Mouse (Mus musculus): ENCODE results near the gene Ctnnd2. TPM values are rescaled to one million over a fixed set of nuclear protein-coding genes. Genes with fewer than 3 reads are reported as not detected.

Gene Ctnnd2
- polyA plus RNA-seq, 1 experiment from 2014 or later, result 1.0 TPM

GRCm38 (mm10) chr15:30480676-30481075, 308.3 kb downstream of the Ctnnd2 start:
- 64% methylated on average over 15 of the region's 15 CpGs for WGBS
- H3K9ac ChIP-seq (ENCODE audit: low read depth, low read length), result no peak overlapping the region
- H3K4me2 ChIP-seq (replicated peaks; ENCODE audit: low read depth), result no peak overlapping the region
- no peaks in the 10 kb centered on the region for H3K4me1 ChIP-seq (replicated peaks; ENCODE audit: control insufficient read depth, insufficient read depth, low read length)
- H3K9me3 ChIP-seq (ENCODE audit: control insufficient read depth), result no peaks in the 10 kb centered on the region
- H3K27ac ChIP-seq (ENCODE audit: low read depth, low read length), result no peak overlapping the region
- no peak for TF ChIP-seq CTCF (IDR thresholded peaks at IDR 0.05; ENCODE audit: low read depth)
- H3K4me3 ChIP-seq (ENCODE audit: low read depth, low read length), result no peak overlapping the region
- H3K27me3 ChIP-seq (replicated peaks; ENCODE audit: control insufficient read depth, insufficient read depth, low read length), result no peaks in the 10 kb centered on the region
- ATAC-seq, result no peak
- H3K36me3 ChIP-seq (ENCODE audit: control insufficient read depth, insufficient read depth), result no peaks in the 10 kb centered on the region

GRCm38 (mm10) chr15:30506476-30506875, 334.1 kb downstream of the Ctnnd2 start:
- no peak for ATAC-seq
- no peaks in the 10 kb centered on the region for H3K27me3 ChIP-seq (replicated peaks; ENCODE audit: control insufficient read depth, insufficient read depth, low read length)
- no peak overlapping the region for H3K27ac ChIP-seq (ENCODE audit: low read depth, low read length)
- H3K4me1 ChIP-seq (replicated peaks; ENCODE audit: control insufficient read depth, insufficient read depth, low read length), result no peaks in the 10 kb centered on the region
- no peak overlapping the region for H3K9ac ChIP-seq (ENCODE audit: low read depth, low read length)
- no peaks in the 10 kb centered on the region for H3K9me3 ChIP-seq (ENCODE audit: control insufficient read depth)
- no peak for TF ChIP-seq CTCF (IDR thresholded peaks at IDR 0.05; ENCODE audit: low read depth)
- 76% methylated on average over 5 of the region's 5 CpGs for WGBS
- H3K4me2 ChIP-seq (replicated peaks; ENCODE audit: low read depth), result no peak overlapping the region
- no peaks in the 10 kb centered on the region for H3K36me3 ChIP-seq (ENCODE audit: control insufficient read depth, insufficient read depth)
- H3K4me3 ChIP-seq (ENCODE audit: low read depth, low read length), result no peak overlapping the region

GRCm38 (mm10) chr15:30512467-30512866, 340.1 kb downstream of the Ctnnd2 start:
- ATAC-seq, result no peak
- H3K9me3 ChIP-seq (ENCODE audit: control insufficient read depth), result no peaks in the 10 kb centered on the region
- no peak overlapping the region for H3K4me2 ChIP-seq (replicated peaks; ENCODE audit: low read depth)
- no peak overlapping the region for H3K9ac ChIP-seq (ENCODE audit: low read depth, low read length)
- 78% methylated on average over 3 of the region's 3 CpGs for WGBS
- no peak overlapping the region for H3K27ac ChIP-seq (ENCODE audit: low read depth, low read length)
- no peaks in the 10 kb centered on the region for H3K36me3 ChIP-seq (ENCODE audit: control insufficient read depth, insufficient read depth)
- H3K27me3 ChIP-seq (replicated peaks; ENCODE audit: control insufficient read depth, insufficient read depth, low read length), result no peaks in the 10 kb centered on the region
- no peak for TF ChIP-seq CTCF (IDR thresholded peaks at IDR 0.05; ENCODE audit: low read depth)
- H3K4me1 ChIP-seq (replicated peaks; ENCODE audit: control insufficient read depth, insufficient read depth, low read length), result no peaks in the 10 kb centered on the region
- H3K4me3 ChIP-seq (ENCODE audit: low read depth, low read length), result no peak overlapping the region

- no peak for ATAC-seq
- no peak for TF ChIP-seq CTCF (IDR thresholded peaks at IDR 0.05; ENCODE audit: low read depth)
- Histone ChIP-seq H3K4me2 (replicated peaks; ENCODE audit: low read depth) (no peak overlapping the region), H3K27ac (ENCODE audit: low read depth, low read length) (no peak overlapping the region), H3K36me3 (ENCODE audit: control insufficient read depth, insufficient read depth) (no peaks in the 10 kb centered on the region), H3K9ac (ENCODE audit: low read depth, low read length) (no peak overlapping the region), H3K27me3 (replicated peaks; ENCODE audit: control insufficient read depth, insufficient read depth, low read length) (no peaks in the 10 kb centered on the region), H3K4me1 (replicated peaks; ENCODE audit: control insufficient read depth, insufficient read depth, low read length) (no peaks in the 10 kb centered on the region), H3K4me3 (ENCODE audit: low read depth, low read length) (no peak overlapping the region), H3K9me3 (ENCODE audit: control insufficient read depth) (no peaks in the 10 kb centered on the region)
Observed at GRCm38 (mm10) chr15:30513122-30513521, 340.7 kb downstream of the Ctnnd2 start.

DNA sequence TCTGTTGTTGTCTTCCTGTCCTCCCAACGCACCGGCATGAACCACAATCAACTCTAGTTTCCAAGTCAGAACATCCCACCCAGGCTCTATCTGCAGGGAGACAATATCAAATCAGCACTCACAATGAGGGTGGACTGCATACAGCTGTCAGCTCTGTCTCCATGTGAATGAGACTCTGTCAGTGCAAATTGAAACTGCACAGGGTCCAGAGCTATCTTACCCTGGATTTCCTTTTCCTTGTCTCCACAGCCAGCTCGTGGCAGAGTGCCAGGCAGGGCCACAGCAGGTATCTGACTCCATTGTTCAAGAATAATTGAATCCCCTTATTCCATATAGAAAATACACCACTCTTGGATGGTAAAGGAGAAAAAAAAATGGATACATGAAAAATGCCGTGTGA, 343.0 kb downstream of the Ctnnd2 start:
- Histone ChIP-seq H3K4me3 (ENCODE audit: low read depth, low read length) (no peak overlapping the region), H3K4me2 (replicated peaks; ENCODE audit: low read depth) (no peak overlapping the region), H3K9me3 (ENCODE audit: control insufficient read depth) (no peaks in the 10 kb centered on the region), H3K27ac (ENCODE audit: low read depth, low read length) (no peak overlapping the region), H3K9ac (ENCODE audit: low read depth, low read length) (no peak overlapping the region), H3K4me1 (replicated peaks; ENCODE audit: control insufficient read depth, insufficient read depth, low read length) (no peaks in the 10 kb centered on the region), H3K27me3 (replicated peaks; ENCODE audit: control insufficient read depth, insufficient read depth, low read length) (no peaks in the 10 kb centered on the region), H3K36me3 (ENCODE audit: control insufficient read depth, insufficient read depth) (no peaks in the 10 kb centered on the region)
- TF ChIP-seq CTCF (IDR thresholded peaks at IDR 0.05; ENCODE audit: low read depth), result no peak
- ATAC-seq, result no peak
- 72% methylated on average over 4 of the region's 4 CpGs for WGBS

DNA sequence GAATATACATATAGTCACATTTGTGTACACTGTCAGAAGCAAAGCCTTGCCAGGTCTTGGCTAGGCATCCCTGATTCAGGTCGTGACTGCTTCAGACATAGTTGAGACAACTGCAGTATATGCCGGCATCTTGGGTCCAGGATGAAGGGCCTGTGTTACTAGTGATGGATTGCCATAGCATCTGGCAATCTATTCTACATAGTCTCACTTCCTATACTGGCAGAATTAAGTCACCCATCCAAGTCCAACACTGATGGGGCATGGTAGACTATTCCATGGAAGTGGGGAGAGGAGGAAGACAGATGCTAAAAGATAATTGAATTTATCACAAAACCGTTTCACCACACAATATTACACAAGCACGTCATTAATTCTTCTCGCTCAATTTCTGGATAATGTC, 369.1 kb downstream of the Ctnnd2 start:
- Histone ChIP-seq H3K9me3 (ENCODE audit: control insufficient read depth) (no peaks in the 10 kb centered on the region), H3K4me2 (replicated peaks; ENCODE audit: low read depth) (no peak overlapping the region), H3K27ac (ENCODE audit: low read depth, low read length) (no peak overlapping the region), H3K27me3 (replicated peaks; ENCODE audit: control insufficient read depth, insufficient read depth, low read length) (no peaks in the 10 kb centered on the region), H3K9ac (ENCODE audit: low read depth, low read length) (no peak overlapping the region), H3K36me3 (ENCODE audit: control insufficient read depth, insufficient read depth) (no peaks in the 10 kb centered on the region), H3K4me3 (ENCODE audit: low read depth, low read length) (no peak overlapping the region), H3K4me1 (replicated peaks; ENCODE audit: control insufficient read depth, insufficient read depth, low read length) (no peaks in the 10 kb centered on the region)
- WGBS, result 82% methylated on average over 5 of the region's 5 CpGs
- no peak for TF ChIP-seq CTCF (IDR thresholded peaks at IDR 0.05; ENCODE audit: low read depth)
- ATAC-seq, result no peak

DNA sequence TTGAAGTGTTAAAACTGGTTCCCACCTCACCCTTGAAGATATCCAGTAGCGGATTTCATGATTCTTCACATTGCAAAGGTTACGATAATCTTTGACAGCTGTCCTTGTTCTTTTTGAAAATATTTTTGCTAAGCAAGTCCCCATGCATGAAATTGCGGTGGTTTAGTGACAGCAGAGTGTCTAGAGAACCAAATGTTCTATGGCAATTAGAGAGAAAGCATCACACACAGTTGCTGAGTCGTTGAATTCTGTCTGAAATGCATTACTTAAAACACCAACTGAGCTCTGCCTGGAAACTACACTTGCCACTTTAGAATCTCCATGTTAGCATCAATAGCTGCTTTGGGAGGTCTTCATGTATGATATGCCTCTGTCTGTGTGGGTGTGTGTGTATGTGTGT, 375.9 kb downstream of the Ctnnd2 start:
- no peaks in the 10 kb centered on the region for H3K9me3 ChIP-seq (ENCODE audit: control insufficient read depth)
- no peak overlapping the region for H3K4me2 ChIP-seq (replicated peaks; ENCODE audit: low read depth)
- no peak overlapping the region for H3K4me3 ChIP-seq (ENCODE audit: low read depth, low read length)
- H3K4me1 ChIP-seq (replicated peaks; ENCODE audit: control insufficient read depth, insufficient read depth, low read length), result no peaks in the 10 kb centered on the region
- no peak for TF ChIP-seq CTCF (IDR thresholded peaks at IDR 0.05; ENCODE audit: low read depth)
- 90% methylated on average over 4 of the region's 4 CpGs for WGBS
- no peak for ATAC-seq
- no peaks in the 10 kb centered on the region for H3K36me3 ChIP-seq (ENCODE audit: control insufficient read depth, insufficient read depth)
- no peak overlapping the region for H3K27ac ChIP-seq (ENCODE audit: low read depth, low read length)
- H3K27me3 ChIP-seq (replicated peaks; ENCODE audit: control insufficient read depth, insufficient read depth, low read length), result no peaks in the 10 kb centered on the region
- no peak overlapping the region for H3K9ac ChIP-seq (ENCODE audit: low read depth, low read length)

Measured in intestine, postnatal 0 days (tissue).